Mouse (Mus musculus): ENCODE measurements at regions not wholly inside any gene's neighbourhood (a gene's known extent, or its start where the extent isn't known, plus 50 kb on each side); places are given as distances from the start of the nearest gene placed in this dataset.
A peak's percentile ranks its signal among the peaks of the same experiment; 100 is the strongest.

DNA sequence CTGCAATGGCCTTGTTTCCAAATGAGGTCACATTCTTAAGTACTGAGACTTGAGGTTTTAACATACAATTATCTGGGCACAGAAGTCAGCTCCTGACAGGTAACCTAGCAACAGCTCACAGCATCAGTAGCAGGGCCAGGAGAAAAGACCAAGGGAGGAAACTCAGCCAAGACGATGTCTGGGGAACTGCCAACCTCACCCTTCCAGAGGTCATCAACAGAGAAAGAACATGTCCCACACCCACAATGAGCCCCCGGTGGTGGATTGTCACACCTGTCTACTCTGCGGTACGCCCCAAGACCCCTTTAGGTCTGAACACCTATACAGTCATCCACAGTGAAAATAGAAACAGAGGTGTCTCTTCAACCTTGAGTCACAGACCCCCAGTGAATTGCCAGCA, 140.0 kb downstream of the Tmem17 start:
- Histone ChIP-seq H3K4me1 (ENCODE audit: insufficient read depth) (no peaks in the 10 kb centered on the region; the same call in 1 of the 2 replicates), H3K36me3 (ENCODE audit: insufficient read depth) (no peaks in the 10 kb centered on the region), H3K4me3 (ENCODE audit: low read depth, low read length) (no peak overlapping the region), H3K27me3 (ENCODE audit: insufficient read depth, low read length) (no peaks in the 10 kb centered on the region), H3K9me3 (ENCODE audit: low read depth, low read length) (no peaks in the 10 kb centered on the region), H3K27ac (ENCODE audit: low read depth) (no peak overlapping the region), H3K4me2 (no peak overlapping the region), H3K9ac (no peak overlapping the region)
- no peak for TF ChIP-seq CTCF (IDR thresholded peaks at IDR 0.05; ENCODE audit: low read depth)
- no peak for DNase-seq
- no peak for ATAC-seq (ENCODE audit: insufficient read depth)
- WGBS: 80% methylated on average over 4 of the region's 4 CpGs

DNA sequence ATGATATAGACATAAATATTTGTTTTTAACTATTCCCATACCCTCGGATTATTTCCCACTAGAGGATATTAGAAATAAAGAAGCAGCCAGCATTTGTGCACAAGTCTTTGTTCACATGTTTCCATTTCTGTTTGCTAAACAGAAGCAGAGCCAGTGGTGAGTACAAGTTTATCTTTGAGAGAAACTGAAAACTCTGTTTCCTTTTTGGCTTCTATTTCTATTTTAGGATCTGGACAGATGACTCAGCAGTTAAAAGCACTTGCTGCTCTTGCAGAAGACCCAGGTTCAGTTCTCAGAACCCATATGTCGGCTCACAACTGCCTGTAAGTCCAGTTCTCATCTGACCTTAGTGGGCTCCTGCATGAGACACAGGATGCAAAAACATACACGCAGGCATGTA, 141.0 kb downstream of the Tmem17 start:
- WGBS: 49% methylated on average over 3 of the region's 3 CpGs
- no peak for DNase-seq
- no peaks in the 10 kb centered on the region for H3K9me3 ChIP-seq (ENCODE audit: low read depth, low read length)
- no peak overlapping the region for H3K27ac ChIP-seq (ENCODE audit: low read depth)
- H3K4me1 ChIP-seq (ENCODE audit: insufficient read depth): no peaks in the 10 kb centered on the region; the same call in 1 of the 2 replicates
- H3K4me2 ChIP-seq: no peak overlapping the region
- no peak overlapping the region for H3K9ac ChIP-seq
- H3K4me3 ChIP-seq (ENCODE audit: low read depth, low read length): no peak overlapping the region
- TF ChIP-seq CTCF (IDR thresholded peaks at IDR 0.05; ENCODE audit: low read depth): no peak
- no peak for ATAC-seq (ENCODE audit: insufficient read depth)
- H3K27me3 ChIP-seq (ENCODE audit: insufficient read depth, low read length): no peaks in the 10 kb centered on the region
- no peaks in the 10 kb centered on the region for H3K36me3 ChIP-seq (ENCODE audit: insufficient read depth)

DNA sequence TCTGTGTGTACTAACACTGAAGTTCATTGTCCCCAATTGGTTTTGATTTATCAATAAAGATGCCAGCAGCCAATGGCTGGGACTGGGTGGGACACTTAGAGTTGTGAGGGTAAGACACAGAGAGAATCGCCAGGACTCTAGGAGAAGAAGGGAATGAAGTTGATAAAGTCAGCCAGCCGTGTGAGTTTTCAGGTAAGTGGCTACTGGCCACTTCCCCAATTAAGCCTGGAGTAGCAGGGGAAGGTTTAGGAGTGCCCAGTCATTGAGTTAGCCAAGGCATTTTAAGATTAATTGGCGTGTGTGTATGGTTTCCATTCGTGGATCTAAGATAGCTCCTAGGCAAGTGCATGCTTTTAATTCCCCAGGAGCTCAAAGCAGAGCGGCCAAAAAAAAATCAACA, 141.5 kb downstream of the Tmem17 start:
- Histone ChIP-seq H3K4me3 (ENCODE audit: low read depth, low read length) (no peak overlapping the region), H3K4me2 (no peak overlapping the region), H3K4me1 (ENCODE audit: insufficient read depth) (no peaks in the 10 kb centered on the region; the same call in 1 of the 2 replicates), H3K9ac (no peak overlapping the region), H3K36me3 (ENCODE audit: insufficient read depth) (no peaks in the 10 kb centered on the region), H3K9me3 (ENCODE audit: low read depth, low read length) (no peaks in the 10 kb centered on the region), H3K27ac (ENCODE audit: low read depth) (no peak overlapping the region), H3K27me3 (ENCODE audit: insufficient read depth, low read length) (no peaks in the 10 kb centered on the region)
- 66% methylated on average over 5 of the region's 5 CpGs for WGBS
- no peak for TF ChIP-seq CTCF (IDR thresholded peaks at IDR 0.05; ENCODE audit: low read depth)
- no peak for DNase-seq
- ATAC-seq (ENCODE audit: insufficient read depth): no peak

DNA sequence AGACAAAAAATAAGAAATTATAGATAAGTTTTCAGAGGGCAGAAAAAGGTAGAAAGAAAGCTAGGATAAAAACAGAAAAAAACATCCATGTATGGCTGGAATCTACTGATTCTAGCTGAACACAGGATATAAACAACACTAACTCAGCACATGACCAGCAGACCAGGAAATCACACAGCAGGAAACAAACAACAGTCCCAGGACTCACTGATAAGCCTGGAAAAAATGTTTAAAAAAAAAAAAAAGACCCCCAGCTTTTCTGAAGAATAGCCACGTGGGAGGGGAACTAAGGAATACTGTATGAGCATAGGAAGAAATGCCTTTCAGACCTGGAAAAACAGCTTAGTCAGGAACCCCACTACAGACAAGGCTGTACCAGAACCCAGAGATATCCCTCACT, 145.7 kb downstream of the Tmem17 start:
- WGBS: 6% methylated on average over 1 of the region's 1 CpGs
- H3K36me3 ChIP-seq (ENCODE audit: insufficient read depth): no peaks in the 10 kb centered on the region

DNA sequence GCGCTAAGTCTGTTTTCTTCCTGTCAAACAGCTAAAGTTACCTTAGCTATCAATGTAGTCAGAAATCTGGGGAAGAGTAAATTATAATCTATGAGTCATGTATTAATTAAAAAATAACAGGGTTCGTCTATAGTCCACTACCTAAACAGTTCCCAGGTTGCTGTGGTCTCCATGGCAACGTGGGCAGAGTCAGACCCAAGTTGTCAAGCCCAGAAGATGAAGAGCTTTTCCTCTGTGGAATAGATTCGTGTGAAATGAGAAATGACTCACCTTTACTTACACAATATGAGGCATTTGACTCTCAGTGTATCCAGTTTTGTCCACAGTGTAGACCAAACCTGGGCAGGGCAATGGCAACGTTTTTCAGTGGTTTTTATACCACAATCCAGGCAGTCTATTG, 149.2 kb downstream of the Tmem17 start:
- H3K36me3 ChIP-seq (ENCODE audit: insufficient read depth): no peaks in the 10 kb centered on the region
- no peak overlapping the region for H3K4me2 ChIP-seq
- H3K4me3 ChIP-seq (ENCODE audit: low read depth, low read length): no peak overlapping the region
- no peaks in the 10 kb centered on the region for H3K4me1 ChIP-seq (ENCODE audit: insufficient read depth)
- no peak for TF ChIP-seq CTCF (IDR thresholded peaks at IDR 0.05; ENCODE audit: low read depth)
- no peak for DNase-seq
- ATAC-seq (ENCODE audit: insufficient read depth): no peak
- no peaks in the 10 kb centered on the region for H3K27me3 ChIP-seq (ENCODE audit: insufficient read depth, low read length)
- H3K9me3 ChIP-seq (ENCODE audit: low read depth, low read length): no peaks in the 10 kb centered on the region
- no peak overlapping the region for H3K27ac ChIP-seq (ENCODE audit: low read depth)
- no peak overlapping the region for H3K9ac ChIP-seq
- 35% methylated on average over 5 of the region's 5 CpGs for WGBS

More for the DNA sequence above, 145.7 kb downstream of the Tmem17 start:
- H3K9me3 ChIP-seq (ENCODE audit: low read depth, low read length): no peaks in the 10 kb centered on the region
- no peak overlapping the region for H3K27ac ChIP-seq (ENCODE audit: low read depth)
- H3K4me2 ChIP-seq: no peak overlapping the region
- ATAC-seq (ENCODE audit: insufficient read depth): no peak
- DNase-seq: no peak
- no peak for TF ChIP-seq CTCF (IDR thresholded peaks at IDR 0.05; ENCODE audit: low read depth)
- H3K9ac ChIP-seq: no peak overlapping the region
- no peaks in the 10 kb centered on the region for H3K27me3 ChIP-seq (ENCODE audit: insufficient read depth, low read length)
- H3K4me3 ChIP-seq (ENCODE audit: low read depth, low read length): no peak overlapping the region
- no peaks in the 10 kb centered on the region; the same call in 1 of the 2 replicates for H3K4me1 ChIP-seq (ENCODE audit: insufficient read depth)

DNA sequence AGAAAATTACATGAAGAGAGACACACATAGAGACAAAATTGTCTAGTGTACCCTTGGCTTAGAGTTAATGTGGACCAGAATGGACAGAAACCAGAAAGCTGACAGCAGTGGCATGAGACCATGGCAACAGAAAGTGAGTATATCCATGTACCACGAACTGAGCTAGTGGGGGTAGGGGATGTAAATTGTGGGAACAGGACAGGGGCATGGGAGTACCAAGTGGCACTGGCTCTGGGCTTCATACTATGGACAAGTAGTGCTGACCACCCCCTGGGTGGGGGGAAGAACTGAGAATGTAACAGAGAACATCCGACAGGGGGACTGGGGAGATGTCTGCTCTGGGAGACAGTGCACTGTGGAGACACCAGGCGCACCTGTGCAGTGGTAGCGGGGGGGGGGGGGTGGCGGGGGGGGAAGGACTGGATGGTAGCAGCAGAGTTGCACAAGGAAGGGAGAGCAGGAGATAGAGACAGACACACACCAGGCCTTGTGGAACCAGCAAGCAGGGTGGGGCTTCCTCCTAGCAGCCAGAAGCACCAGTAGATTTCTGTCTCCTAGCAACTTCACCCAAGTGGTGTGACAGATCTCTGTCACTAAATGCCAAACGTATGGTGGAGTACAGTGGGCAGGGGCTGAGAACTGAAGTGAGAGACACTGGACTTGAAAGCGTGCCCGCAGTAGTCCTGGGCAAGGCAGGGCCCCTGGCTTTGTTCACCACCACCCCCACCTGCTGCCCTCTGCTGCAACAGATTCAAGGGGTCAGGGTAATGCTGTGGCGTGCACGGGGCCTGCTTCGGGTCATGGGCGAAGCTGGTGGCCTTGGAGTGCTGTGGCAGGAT, 150.0 kb downstream of the Tmem17 start:
- Histone ChIP-seq H3K27ac (ENCODE audit: low read depth) (no peak overlapping the region), H3K4me3 (ENCODE audit: low read depth, low read length) (no peak overlapping the region), H3K9me3 (ENCODE audit: low read depth, low read length) (no peaks in the 10 kb centered on the region), H3K27me3 (ENCODE audit: insufficient read depth, low read length) (no peaks in the 10 kb centered on the region), H3K36me3 (ENCODE audit: insufficient read depth) (no peaks in the 10 kb centered on the region), H3K9ac (no peak overlapping the region), H3K4me2 (no peak overlapping the region), H3K4me1 (ENCODE audit: insufficient read depth) (no peaks in the 10 kb centered on the region)
- TF ChIP-seq CTCF (IDR thresholded peaks at IDR 0.05; ENCODE audit: low read depth): no peak
- DNase-seq (no peak), ATAC-seq (ENCODE audit: insufficient read depth) (peak; percentile 41; the same call in 1 of the 2 replicates)
- 41% methylated on average over 10 of the region's 12 CpGs for WGBS

DNA sequence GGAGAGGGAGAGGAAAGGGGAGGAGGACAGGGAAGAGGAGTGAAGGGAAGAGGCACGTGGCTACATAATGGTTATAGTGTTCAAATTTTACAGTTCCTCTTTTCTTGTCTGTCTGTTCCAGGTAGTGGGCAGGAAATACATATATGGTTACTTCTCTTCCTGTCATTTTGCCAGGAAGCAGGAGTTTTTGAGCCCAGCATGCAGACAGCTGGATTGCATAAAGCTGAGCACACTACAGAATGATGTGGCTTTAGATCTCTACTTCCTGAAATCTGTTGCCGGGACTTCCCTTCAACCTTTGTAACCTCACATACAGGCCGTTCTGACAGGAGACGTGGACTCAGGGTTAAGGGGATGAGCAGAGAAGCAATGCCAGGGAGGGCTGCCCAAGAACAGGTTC, 154.1 kb downstream of the Tmem17 start:
- Histone ChIP-seq H3K4me1 (ENCODE audit: insufficient read depth) (no peaks in the 10 kb centered on the region), H3K27ac (ENCODE audit: low read depth) (no peak overlapping the region), H3K27me3 (ENCODE audit: insufficient read depth, low read length) (no peaks in the 10 kb centered on the region), H3K9me3 (ENCODE audit: low read depth, low read length) (no peaks in the 10 kb centered on the region), H3K4me3 (ENCODE audit: low read depth, low read length) (no peak overlapping the region), H3K4me2 (no peak overlapping the region), H3K36me3 (ENCODE audit: insufficient read depth) (no peaks in the 10 kb centered on the region), H3K9ac (no peak overlapping the region)
- ATAC-seq (ENCODE audit: insufficient read depth): no peak
- no peak for TF ChIP-seq CTCF (IDR thresholded peaks at IDR 0.05; ENCODE audit: low read depth)
- 25% methylated on average over 4 of the region's 4 CpGs for WGBS
- DNase-seq: peak; percentile 46

Measured in lung, embryonic 14.5 days (tissue).